Mouse (Mus musculus): ENCODE results near the gene Pcx. TPM values are rescaled to one million over a fixed set of nuclear protein-coding genes. Genes with fewer than 3 reads are reported as not detected.

The Pcx gene
- polyA plus RNA-seq, 1 experiment from 2014 or later = 28.9 TPM

DNA sequence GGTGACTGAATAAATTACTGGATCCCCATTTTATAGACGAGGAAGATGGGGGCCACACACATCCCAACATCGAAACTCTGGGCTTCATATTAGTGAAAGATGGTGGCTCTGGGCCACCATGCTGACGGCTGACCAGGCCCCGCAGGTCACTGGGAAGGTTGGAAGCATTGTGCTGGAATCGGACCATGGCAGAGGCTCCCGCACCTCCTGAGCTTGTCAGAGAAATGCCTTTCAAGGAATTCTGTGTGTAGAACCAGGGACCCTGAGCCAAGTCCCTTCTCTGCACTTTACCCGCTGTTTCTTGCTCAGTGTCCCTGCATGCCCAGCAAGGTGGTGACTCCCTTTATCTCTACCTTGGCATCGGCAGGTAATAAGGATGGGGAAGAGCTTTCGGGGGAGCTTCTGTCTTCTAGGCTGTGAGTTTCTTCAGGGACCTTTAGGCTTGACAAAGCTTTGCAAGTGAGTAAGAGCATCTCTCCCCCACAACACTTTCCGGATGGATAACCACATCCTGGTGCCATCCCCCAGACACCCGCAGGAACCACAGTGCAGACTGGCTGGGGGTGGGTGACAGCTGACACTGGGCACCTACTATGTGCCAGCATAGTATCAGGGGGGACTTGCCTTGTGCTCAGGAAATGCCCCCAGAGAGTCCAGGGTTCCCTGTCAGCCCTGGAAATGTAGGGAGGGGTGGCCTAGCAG, 34.9 kb upstream of the Pcx start:
- Histone ChIP-seq H3K27ac (replicated peaks) (no peak overlapping the region), H3K9ac (ENCODE audit: low read length) (no peak overlapping the region), H3K4me1 (replicated peaks; ENCODE audit: control insufficient read depth, insufficient read depth) (no peaks in the 10 kb centered on the region), H3K9me3 (ENCODE audit: control insufficient read depth, low read length) (no peaks in the 10 kb centered on the region), H3K36me3 (ENCODE audit: control insufficient read depth, insufficient read depth, low read length) (no peaks in the 10 kb centered on the region), H3K4me2 (replicated peaks; ENCODE audit: low read depth) (no peak overlapping the region), H3K27me3 (ENCODE audit: control insufficient read depth, insufficient read depth, low read length) (no peaks in the 10 kb centered on the region; the same call in 1 of the 2 replicates), H3K4me3 (ENCODE audit: low read depth, low read length) (no peak overlapping the region)
- DNase-seq (ENCODE audit: low spot score) = no peak
- WGBS = 84% methylated on average over 11 of the region's 11 CpGs
- no peak for ATAC-seq (ENCODE audit: low FRiP score, low TSS enrichment)
- TF ChIP-seq EP300 (optimal IDR thresholded peaks at IDR 0.05) (no peak), CTCF (IDR thresholded peaks at IDR 0.05; ENCODE audit: low read depth) (no peak)

- Histone ChIP-seq H3K27ac (replicated peaks) (peak overlapping the region; percentile 24; the same call in 1 of the 2 replicates), H3K27me3 (ENCODE audit: control insufficient read depth, insufficient read depth, low read length) (no peaks in the 10 kb centered on the region; the same call in 1 of the 2 replicates), H3K9me3 (ENCODE audit: control insufficient read depth, low read length) (no peaks in the 10 kb centered on the region), H3K4me1 (replicated peaks; ENCODE audit: control insufficient read depth, insufficient read depth) (no peaks in the 10 kb centered on the region), H3K4me3 (ENCODE audit: low read depth, low read length) (peak overlapping the region; percentile 52), H3K4me2 (replicated peaks; ENCODE audit: low read depth) (peak overlapping the region; percentile 93), H3K9ac (ENCODE audit: low read length) (peak overlapping the region; percentile 68), H3K36me3 (ENCODE audit: control insufficient read depth, insufficient read depth, low read length) (no peaks in the 10 kb centered on the region)
- peak; percentile 75 for DNase-seq (ENCODE audit: low spot score)
- peak; percentile 67 for ATAC-seq (ENCODE audit: low FRiP score, low TSS enrichment)
- TF ChIP-seq EP300 (optimal IDR thresholded peaks at IDR 0.05) (no peak), CTCF (IDR thresholded peaks at IDR 0.05; ENCODE audit: low read depth) (peak; percentile 25; the same call in 1 of the 2 replicates)
- WGBS = under 1% methylated on average over 68 of the region's 70 CpGs
Measured at GRCm38 (mm10) chr19:4476601-4477257, 33.5 kb upstream of the Pcx start.

DNA sequence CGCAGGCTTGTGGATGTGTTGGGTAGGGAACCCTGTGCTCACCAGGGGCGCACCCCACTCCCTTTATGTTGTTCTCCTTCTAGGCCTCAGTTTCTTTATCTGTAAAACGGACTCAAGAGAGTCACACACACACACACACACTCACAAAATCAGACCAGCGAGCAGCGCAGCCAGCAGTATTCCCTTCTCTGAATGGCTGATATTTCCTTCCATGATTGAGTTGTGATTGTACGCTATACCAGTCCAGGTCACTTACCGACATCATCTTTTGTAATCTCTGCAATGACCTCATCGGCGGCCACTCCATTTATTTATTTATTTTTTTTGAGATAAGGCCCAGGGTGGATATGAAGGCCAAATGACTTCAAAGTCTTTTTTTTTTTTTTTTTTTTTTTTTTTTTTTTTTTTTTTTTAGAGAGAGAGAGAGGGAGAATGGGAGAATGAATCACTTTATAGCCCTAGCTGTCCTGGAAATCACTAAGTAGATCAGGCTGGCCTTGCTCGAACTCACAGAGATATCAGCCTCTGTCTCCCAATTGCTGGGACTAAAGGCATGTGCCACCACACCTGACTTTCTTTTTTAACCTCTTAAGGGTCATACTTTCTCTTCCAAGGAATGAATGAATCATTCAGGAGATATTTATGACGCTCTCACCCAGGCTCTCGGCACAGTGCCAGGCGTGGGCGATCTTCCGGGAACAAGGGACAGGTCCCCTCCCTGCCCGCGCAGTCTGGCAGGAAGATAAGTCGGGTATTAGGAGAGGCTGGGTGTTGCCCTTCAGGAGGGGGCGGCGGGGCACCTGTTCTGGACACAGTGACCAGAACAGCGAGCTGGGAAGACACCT, 32.7 kb upstream of the Pcx start, which contains the start of gene Syt12:
Syt12 (minus strand) TSS at position 103 of the 845 bp plus-strand sequence.
- DNase-seq (ENCODE audit: low spot score) = peak; percentile 89
- TF ChIP-seq CTCF (IDR thresholded peaks at IDR 0.05; ENCODE audit: low read depth) (no peak), EP300 (optimal IDR thresholded peaks at IDR 0.05) (no peak)

DNA sequence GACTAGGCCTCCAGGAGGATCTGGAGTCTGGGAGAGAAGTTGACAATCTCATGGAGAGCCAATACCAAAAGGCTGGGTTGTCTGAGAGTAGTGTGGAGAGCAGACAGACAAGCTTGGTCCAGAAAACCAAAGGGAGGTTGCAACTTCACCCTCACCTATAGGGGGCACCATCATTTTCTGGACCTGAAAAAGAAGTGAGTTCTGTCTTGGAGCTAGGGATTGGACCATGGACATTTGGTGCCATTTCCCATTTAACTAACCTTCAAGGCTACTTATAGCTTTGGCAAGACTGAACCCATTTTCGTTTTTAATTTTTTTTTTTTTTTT, 32.1 kb upstream of the Pcx start:
- Histone ChIP-seq H3K36me3 (ENCODE audit: control insufficient read depth, insufficient read depth, low read length) (no peaks in the 10 kb centered on the region), H3K9me3 (ENCODE audit: control insufficient read depth, low read length) (no peaks in the 10 kb centered on the region), H3K4me2 (replicated peaks; ENCODE audit: low read depth) (no peak overlapping the region), H3K27ac (replicated peaks) (no peak overlapping the region), H3K9ac (ENCODE audit: low read length) (no peak overlapping the region), H3K4me1 (replicated peaks; ENCODE audit: control insufficient read depth, insufficient read depth) (no peaks in the 10 kb centered on the region), H3K4me3 (ENCODE audit: low read depth, low read length) (no peak overlapping the region), H3K27me3 (ENCODE audit: control insufficient read depth, insufficient read depth, low read length) (no peaks in the 10 kb centered on the region; the same call in 1 of the 2 replicates)
- WGBS = 26% methylated on average over 1 of the region's 1 CpGs
- TF ChIP-seq CTCF (IDR thresholded peaks at IDR 0.05; ENCODE audit: low read depth) (peak; percentile 63), EP300 (optimal IDR thresholded peaks at IDR 0.05) (no peak)
- ATAC-seq (ENCODE audit: low FRiP score, low TSS enrichment) (no peak), DNase-seq (ENCODE audit: low spot score) (no peak)

More for the DNA sequence above, 32.7 kb upstream of the Pcx start, which contains the start of gene Syt12:
- Histone ChIP-seq H3K4me2 (replicated peaks; ENCODE audit: low read depth) (peak within 1 kb of the TSS; percentile 93), H3K27me3 (ENCODE audit: control insufficient read depth, insufficient read depth, low read length) (no peaks in the 10 kb centered on the region; the same call in 1 of the 2 replicates), H3K4me1 (replicated peaks; ENCODE audit: control insufficient read depth, insufficient read depth) (no peaks in the 10 kb centered on the region), H3K4me3 (ENCODE audit: low read depth, low read length) (peak within 1 kb of the TSS; percentile 52), H3K36me3 (ENCODE audit: control insufficient read depth, insufficient read depth, low read length) (no peaks in the 10 kb centered on the region), H3K27ac (replicated peaks) (peak within 1 kb of the TSS; percentile 24; the same call in 1 of the 2 replicates), H3K9ac (ENCODE audit: low read length) (peak within 1 kb of the TSS; percentile 68), H3K9me3 (ENCODE audit: control insufficient read depth, low read length) (no peaks in the 10 kb centered on the region)
- WGBS = 18% methylated on average over 21 of the region's 21 CpGs
- peak; percentile 79 for ATAC-seq (ENCODE audit: low FRiP score, low TSS enrichment)

DNA sequence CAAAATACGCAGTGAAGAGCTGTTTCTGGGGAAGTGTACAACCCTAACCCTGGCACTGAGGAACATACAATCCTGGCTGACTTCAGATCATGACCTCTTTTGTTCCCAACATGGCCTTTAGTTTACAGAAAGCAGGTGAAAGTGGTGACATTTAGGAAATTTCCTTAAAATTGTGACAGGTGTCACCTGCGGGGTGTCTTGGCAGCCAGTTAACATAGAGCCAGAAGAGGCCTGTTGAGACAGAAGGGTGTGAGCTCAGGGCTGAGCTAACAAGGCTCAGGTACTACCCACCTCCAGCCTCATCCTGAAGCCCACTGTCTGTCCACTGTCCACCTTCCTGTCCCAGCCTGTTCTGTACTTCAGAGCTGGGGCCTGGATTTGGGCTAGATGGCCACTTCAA, 30.2 kb upstream of the Pcx start:
- Histone ChIP-seq H3K27ac (replicated peaks) (no peak overlapping the region), H3K4me2 (replicated peaks; ENCODE audit: low read depth) (no peak overlapping the region), H3K27me3 (ENCODE audit: control insufficient read depth, insufficient read depth, low read length) (no peaks in the 10 kb centered on the region), H3K9ac (ENCODE audit: low read length) (no peak overlapping the region), H3K4me1 (replicated peaks; ENCODE audit: control insufficient read depth, insufficient read depth) (no peaks in the 10 kb centered on the region), H3K36me3 (ENCODE audit: control insufficient read depth, insufficient read depth, low read length) (no peaks in the 10 kb centered on the region), H3K9me3 (ENCODE audit: control insufficient read depth, low read length) (no peaks in the 10 kb centered on the region), H3K4me3 (ENCODE audit: low read depth, low read length) (no peak overlapping the region)
- whole genome bisulfite sequencing = 85% methylated on average over 2 of the region's 2 CpGs
- DNase-seq (ENCODE audit: low spot score) = no peak
- TF ChIP-seq CTCF (IDR thresholded peaks at IDR 0.05; ENCODE audit: low read depth) (no peak), EP300 (optimal IDR thresholded peaks at IDR 0.05) (no peak)
- no peak for ATAC-seq (ENCODE audit: low FRiP score, low TSS enrichment)

Data from stomach, postnatal 0 days (tissue).